Mouse (Mus musculus) neural tube, embryonic 10.5 days (tissue): ENCODE measurements around the gene Gm21970.

Experiments
- DNase-seq: peaks from one replicate; pipeline ENCODE4 v3.0.0-alpha.2; 2017; ENCODE audit warnings: low spot score; ENCODE audit errors: extremely low spot score

Gene Gm21970

DNA sequence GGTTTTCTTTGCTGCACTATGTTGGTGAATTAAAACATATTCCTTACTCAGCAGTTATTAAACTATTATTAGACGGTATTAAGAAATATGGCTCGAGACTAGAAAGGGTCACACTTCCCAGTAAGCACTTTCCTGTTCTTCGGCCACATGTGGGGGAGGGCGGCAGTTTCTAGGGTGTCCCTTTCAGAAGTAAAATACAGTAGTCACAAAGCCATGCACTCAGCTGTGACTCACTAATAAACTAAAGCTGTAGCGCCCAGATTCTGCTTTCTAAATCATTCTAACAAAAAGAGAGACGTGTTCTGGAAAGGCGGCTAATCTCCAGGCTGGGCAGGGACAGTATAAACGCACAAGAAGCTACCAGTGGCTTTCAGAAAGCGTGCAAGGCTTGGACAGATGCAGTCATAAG, 70.3 kb downstream of the Gm21970 start:
- DNase-seq, result no peak

DNA sequence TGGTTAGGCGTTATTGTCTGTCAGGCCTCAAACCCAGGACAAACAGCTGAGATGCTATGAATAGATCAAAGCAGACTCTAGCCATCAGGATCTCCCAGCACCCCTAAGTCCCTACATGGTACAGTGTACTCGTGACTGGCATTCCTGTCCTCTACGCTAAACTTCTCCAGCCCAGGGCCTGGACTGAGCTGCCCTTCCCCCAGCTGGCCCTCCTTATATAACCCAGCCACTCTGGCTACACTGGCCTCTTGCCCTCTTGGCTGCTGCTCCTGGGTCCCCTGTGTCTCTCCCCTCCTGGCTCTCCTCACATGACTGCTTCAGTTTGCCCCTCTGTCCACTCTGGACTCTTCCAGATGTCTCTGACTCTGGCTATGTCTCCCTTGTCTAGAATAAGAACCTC, 71.1 kb downstream of the Gm21970 start:
- no peak for DNase-seq

DNA sequence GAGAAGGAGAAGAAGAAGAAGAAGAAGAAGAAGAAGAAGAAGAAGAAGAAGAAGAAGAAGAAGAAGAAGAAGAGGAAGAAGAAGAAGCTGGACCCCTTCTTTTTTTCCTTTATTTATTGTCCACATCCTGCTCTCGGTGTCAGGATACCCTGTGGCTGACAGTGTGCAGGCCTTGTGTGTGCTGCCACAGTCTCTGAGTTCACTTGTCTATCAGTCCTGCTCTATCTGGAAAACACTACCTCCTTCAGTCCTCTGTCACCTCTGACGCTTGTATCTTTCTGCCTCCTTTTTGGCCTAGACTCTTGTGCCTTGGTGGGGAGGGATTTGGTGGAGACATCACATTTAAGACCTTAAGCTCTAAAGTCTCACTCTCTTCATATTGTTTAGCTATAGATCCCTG, 71.9 kb downstream of the Gm21970 start:
- DNase-seq, result no peak

DNA sequence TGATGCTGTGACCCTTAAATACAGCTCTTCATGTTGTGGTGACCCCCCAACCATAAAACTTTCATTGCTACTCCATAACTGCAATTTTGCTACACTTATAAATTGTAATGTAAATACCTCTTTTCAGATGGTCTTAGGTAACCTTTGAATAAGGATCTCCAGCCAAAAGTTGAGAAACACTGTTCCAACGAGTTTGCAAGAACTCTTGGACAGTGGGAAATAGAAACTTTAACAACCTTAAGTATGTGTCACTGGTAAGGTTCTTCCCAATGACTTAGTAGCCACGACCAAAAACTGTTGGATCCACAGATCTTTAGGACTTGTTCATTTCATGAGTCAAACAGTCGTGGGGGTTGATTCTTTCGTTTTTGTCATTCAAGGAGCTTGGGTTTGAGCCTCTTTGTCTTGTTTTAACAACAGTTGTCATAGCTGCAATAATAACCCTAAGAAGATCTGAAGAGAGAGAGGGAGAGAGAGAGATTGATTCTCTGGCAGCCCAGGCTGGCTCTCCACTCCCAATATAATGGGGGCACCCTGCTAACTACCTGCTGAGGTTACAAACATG, 72.4 kb downstream of the Gm21970 start:
- no peak for DNase-seq

DNA sequence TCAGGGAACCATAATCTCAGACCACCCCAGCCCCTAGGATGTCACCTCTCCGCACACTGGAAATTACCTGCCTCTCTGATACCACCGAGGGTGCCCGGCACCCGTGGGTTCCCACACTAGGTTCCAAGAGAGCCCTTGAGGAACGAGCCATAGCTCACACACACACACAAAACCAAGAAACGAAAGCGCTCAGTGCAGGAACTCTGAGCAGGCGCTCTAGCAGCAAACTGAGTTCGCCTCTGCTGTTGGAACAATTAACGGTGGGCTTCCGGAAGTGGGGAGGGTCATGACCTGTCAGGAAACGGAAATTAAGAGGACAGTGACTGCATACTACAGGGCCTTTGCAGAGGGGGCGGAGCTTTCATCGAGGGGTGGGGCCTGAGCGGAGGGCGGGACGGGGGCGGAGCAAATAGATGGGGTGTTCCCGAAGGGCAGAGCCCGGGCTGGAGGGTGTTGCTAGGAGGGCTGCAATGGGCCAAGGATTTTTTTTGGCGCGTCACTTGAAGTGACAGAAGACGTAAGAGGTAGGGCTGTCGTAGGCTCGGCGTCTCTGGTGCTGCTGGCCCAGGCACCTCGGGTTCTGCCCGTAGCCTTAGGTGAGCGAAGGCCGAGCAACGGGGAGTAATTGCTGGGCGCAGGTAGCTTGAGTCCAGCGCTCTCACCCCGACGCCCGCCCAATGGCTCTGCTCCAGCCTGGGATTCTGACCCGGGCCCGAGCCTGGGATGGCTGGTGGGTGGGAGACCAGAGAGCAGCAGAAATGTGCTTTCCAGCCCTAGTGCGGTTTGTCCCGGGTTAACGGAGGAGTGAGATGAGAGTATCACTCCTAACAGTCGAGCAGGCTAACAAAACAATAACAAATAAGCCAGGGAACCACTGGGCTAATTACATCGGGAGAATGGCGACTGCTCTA, 73.3 kb downstream of the Gm21970 start:
- peak; percentile 92 for DNase-seq

DNA sequence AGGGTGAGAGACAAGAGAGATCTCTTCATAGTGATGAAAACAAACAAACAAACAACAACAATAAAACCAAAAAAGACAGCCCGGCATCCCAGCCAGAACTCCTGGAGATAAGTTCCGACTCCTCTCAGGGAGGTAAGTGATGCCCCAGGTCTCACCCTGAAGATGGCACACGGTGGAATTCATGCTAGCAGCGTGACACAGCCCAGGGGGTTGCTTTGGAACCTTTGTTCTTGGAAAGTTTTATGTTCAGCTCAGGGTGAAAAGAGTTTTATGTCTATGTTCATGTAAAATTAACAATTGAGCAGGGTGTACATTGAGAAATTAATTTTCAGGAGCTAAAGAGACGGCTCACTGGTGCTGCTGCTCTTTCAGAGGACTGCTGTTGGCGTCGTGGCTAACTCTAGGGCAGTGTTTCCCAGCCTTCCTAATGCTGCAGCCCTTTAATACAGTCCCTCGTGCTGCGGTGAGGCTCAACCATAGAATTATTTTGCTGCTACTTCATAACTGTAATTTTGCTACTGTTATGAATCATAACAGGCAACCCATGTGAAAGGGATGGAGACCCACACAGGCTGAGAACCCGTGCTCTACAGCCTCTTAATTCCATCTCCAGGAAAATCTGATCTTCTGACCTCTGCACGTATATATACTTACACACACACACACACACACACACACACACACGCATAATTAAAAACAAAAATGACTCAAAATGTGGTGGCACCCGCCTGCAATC, 74.2 kb downstream of the Gm21970 start:
- no peak for DNase-seq

DNA sequence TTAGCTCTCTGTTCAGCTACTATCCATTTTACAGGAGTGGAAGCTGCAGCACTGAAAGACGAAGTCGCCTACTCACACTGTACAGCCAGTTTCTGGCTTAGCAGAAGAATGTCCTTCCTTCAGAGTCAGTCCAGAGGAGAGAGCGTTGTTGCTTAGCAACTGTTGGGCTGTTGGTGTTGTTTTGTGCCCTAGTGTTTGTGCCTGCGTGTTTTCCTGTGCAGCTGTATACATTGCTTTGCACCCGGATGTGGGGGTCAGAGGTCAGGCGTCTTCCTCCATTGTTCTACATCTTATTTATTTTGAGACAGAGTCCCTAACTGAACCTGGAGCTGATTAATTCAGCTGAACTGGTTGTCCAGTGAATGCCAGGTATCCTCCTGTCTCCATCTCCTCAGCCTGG, 75.0 kb downstream of the Gm21970 start:
- no peak for DNase-seq
